Mouse (Mus musculus) megakaryocyte-erythroid progenitor cell, adult 5-6 weeks (primary cell): ENCODE results near the gene Anks1b. TPM values are rescaled to one million over a fixed set of nuclear protein-coding genes. Genes with fewer than 3 reads are reported as not detected.

Experiments used
- ATAC-seq: replicated peaks from 2 replicates; pipeline ENCODE4 v1.8.0; 2016; ENCODE audit warnings: mild to moderate bottlenecking, inconsistent platforms; ENCODE audit not compliant: severe bottlenecking, poor library complexity, low FRiP score, low TSS enrichment
- total RNA-seq, 2 experiments: library from RNA; stranded (forward) in 1 of 2; stranded (reverse) in 1 of 2; fragments of 200-1000, 215-1000 nt in 1 of 2; fragments of >200 nt in 1 of 2; fragmentation: Nextera tagmentation in 1 of 2; gene quantifications; 2 replicates each; pipeline ENCODE4 v1.2.3; 2014 to 2017

Gene Anks1b
- total RNA-seq, 2 experiments from 2014 or later = not detected

GRCm38 (mm10) chr10:90493996-90494642, 620.8 kb downstream of the Anks1b start:
- no peak for ATAC-seq

GRCm38 (mm10) chr10:90494981-90495516, 621.7 kb downstream of the Anks1b start:
- ATAC-seq = no peak

- no peak for ATAC-seq
Measured at GRCm38 (mm10) chr10:90507561-90507960, 634.3 kb downstream of the Anks1b start.

- no peak for ATAC-seq
Measured at GRCm38 (mm10) chr10:90512801-90513200, 639.5 kb downstream of the Anks1b start.

- no peak for ATAC-seq
Measured at GRCm38 (mm10) chr10:90531813-90532212, 658.5 kb downstream of the Anks1b start.

GRCm38 (mm10) chr10:90535370-90535769, 662.1 kb downstream of the Anks1b start:
- no peak for ATAC-seq

- no peak for ATAC-seq
Measured at GRCm38 (mm10) chr10:90546635-90547034, 673.3 kb downstream of the Anks1b start.

GRCm38 (mm10) chr10:90562906-90563305, 689.6 kb downstream of the Anks1b start:
- ATAC-seq = no peak

GRCm38 (mm10) chr10:90576191-90577098, 703.1 kb downstream of the Anks1b start:
- no peak for ATAC-seq

GRCm38 (mm10) chr10:90577099-90577461, 703.8 kb downstream of the Anks1b start:
- no peak for ATAC-seq

- no peak for ATAC-seq
Measured at GRCm38 (mm10) chr10:90577777-90578176, 704.5 kb downstream of the Anks1b start.

- ATAC-seq = no peak
Measured at GRCm38 (mm10) chr10:90579970-90580369, 706.7 kb downstream of the Anks1b start.

GRCm38 (mm10) chr10:90584052-90584451, 710.7 kb downstream of the Anks1b start:
- ATAC-seq = no peak

GRCm38 (mm10) chr10:90596142-90596541, 722.8 kb downstream of the Anks1b start:
- ATAC-seq = no peak

GRCm38 (mm10) chr10:90596576-90596975, 723.3 kb downstream of the Anks1b start:
- ATAC-seq = no peak

- ATAC-seq = no peak
Measured at GRCm38 (mm10) chr10:90599149-90599548, 725.8 kb downstream of the Anks1b start.

GRCm38 (mm10) chr10:90599726-90600531, 726.6 kb downstream of the Anks1b start:
- no peak for ATAC-seq

GRCm38 (mm10) chr10:90607586-90607985, 734.3 kb downstream of the Anks1b start:
- ATAC-seq = no peak

- ATAC-seq = no peak
Measured at GRCm38 (mm10) chr10:90609437-90609836, 736.1 kb downstream of the Anks1b start.

GRCm38 (mm10) chr10:90613051-90613450, 739.7 kb downstream of the Anks1b start:
- ATAC-seq = no peak
